Mouse (Mus musculus) adipocyte (in vitro differentiated cells): ENCODE data around the gene Gpatch1.
A peak's percentile ranks its signal among the peaks of the same experiment; 100 is the strongest.
"Not testable (repeated sequence)": the region's sequence is repeated elsewhere in the genome, so short reads cannot be mapped to it uniquely, and the experiment has no call there.

Source experiments
- DNase-seq: peaks from one replicate; pipeline ENCODE4 v3.0.0-alpha.2; 2016; ENCODE audit warnings: low spot score

The Gpatch1 gene

DNA sequence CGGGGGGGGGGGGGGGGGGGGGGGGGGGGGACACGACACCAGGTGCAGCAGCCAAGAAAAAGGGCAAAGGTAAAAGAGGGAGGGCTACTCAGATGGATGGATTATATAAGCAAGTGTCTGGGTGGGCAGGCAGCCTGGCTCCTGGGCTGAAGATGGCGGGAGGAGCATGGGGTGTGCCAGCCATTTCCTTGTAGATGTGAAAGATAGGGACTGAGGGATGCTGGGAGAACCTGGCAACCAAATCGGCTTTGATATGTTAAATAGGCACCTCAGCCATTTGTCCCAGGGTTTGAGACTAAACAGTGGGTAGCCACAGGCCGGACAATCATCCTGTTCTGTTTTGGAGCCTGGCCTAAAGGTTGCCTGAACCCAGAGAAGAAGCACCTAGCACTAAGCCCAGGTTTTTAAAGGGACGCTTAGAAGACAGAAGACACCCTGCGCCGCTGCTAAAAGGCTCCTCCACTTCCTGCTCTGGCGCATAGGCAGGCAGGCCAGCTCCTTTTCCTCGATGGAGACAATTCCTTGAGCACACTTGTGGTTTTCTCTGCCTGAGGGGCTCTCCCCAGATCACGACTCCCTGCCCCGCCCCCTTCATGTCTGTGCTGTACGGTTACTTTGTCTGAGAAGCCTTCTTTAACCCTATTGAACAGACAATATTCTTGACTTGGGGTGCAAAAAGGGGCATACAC lies 4.6 kb upstream of the Gpatch1 start:
- no peak for DNase-seq

GRCm38 (mm10) chr7:35322161-35322560 lies 3.9 kb upstream of the Gpatch1 start:
- DNase-seq, result no peak

- DNase-seq, result peak; percentile 12
These were observed 1.5 kb upstream of the Gpatch1 start for GRCm38 (mm10) chr7:35319755-35320154.

DNA sequence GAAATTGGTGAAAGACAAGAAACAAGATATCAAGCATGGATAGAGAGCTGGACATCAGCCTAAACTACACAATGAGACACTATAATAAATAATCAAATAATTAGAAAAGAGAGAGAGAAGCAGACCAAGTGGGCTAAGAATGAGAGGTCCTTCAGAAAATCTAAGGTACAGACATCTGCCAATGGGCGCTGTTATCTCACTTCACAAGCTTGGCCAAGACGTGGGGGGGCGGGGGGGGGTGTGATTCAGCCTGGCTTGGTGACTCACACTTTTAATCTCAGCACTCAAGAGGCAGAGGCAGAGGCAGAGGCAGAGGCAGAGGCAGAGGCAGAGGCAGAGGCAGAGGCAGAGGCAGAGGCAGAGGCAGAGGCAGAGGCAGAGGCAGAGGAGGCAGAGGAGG lies 981 bp upstream of the Gpatch1 start:
- not testable (repeated sequence) for DNase-seq

GRCm38 (mm10) chr7:35314156-35314555 lies 4.1 kb downstream of the Gpatch1 start:
- no peak for DNase-seq

GRCm38 (mm10) chr7:35311214-35311613 lies 7.0 kb downstream of the Gpatch1 start:
- no peak for DNase-seq

DNA sequence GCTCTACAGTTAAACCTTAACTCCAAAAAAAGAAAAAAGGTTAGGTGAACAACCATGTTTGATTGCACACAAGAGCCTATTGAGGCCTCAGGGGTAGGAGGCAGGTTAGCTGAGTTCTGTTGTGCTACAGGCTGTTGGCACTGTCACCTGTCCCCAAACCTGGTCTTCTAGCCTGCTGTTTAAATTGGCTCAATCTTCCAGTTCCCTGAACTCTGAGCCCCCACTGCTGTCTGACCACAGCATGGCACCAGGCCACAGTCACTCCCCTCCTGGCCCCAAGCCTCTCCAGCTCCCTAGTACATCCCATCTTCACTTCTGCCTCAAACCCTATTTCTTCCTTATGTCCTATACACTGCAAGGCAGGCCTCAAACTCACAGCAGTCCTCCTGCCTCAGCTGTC lies 17.4 kb downstream of the Gpatch1 start:
- no peak for DNase-seq

DNA sequence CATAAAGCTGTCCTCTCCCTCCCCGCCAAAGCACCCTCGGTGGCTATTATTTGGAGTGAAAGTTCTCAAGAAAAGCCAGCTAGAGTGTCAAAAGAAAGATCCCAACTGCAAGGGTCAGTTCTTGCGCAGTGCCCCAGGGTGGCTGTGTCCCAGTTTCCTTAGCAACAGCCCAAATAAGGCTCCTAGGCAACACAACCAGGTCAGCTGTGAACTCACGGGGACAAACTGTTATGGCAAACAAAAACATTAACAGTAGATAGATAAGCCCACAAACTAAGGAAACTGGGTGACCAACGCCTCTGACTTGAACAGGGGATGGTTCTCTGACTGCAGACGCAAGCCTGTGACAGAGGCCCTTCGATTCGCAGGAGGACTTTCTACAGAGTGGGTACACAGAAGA lies 18.6 kb downstream of the Gpatch1 start:
- DNase-seq, result no peak

GRCm38 (mm10) chr7:35297886-35298285 lies 20.4 kb downstream of the Gpatch1 start:
- no peak for DNase-seq

- DNase-seq, result no peak
These were observed 22.6 kb downstream of the Gpatch1 start for GRCm38 (mm10) chr7:35295631-35296030.

GRCm38 (mm10) chr7:35293464-35293863 lies 24.8 kb downstream of the Gpatch1 start:
- no peak for DNase-seq

- no peak for DNase-seq
These were observed 39.3 kb downstream of the Gpatch1 start for GRCm38 (mm10) chr7:35278933-35279332.

DNA sequence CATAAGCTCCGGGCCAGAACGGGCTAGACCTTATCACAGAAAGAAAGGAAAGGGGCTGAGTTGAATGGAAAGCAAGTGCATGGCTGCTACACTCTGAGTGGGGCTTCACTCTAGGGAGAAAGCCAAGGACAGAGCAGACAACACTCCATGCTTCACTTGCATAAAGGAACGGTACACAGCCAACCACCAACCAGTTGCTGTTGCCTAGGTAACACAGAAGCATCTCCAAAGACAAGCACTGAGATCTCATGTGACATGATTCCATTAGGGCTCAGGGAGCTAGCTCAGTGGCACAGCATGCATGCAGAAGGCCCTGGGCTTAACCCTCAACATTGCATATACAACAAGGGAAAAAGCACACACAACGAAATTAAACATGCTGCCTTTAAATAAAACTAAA lies 40.8 kb downstream of the Gpatch1 start:
- no peak for DNase-seq

GRCm38 (mm10) chr7:35269443-35270024 lies 48.7 kb downstream of the Gpatch1 start:
- DNase-seq, result no peak

DNA sequence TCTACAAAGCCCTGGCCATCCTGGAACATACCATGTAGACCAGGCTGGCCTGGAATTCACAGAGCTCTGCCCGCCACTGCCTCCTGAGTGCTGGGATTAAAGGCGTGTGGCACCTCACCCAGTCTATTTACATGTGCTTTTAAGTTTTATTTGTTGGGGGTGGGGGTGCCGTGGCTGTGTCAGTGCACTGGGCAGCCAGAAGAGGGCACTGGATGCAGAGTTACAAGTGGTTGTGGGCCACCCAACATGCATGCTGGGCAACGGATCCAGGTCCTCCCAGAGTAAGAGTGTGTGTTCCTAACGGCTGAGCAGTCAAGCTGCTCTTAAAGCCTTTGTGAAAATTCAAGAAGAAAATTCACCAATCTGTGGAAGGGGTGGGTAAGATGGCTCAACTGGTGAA lies 50.4 kb downstream of the Gpatch1 start:
- DNase-seq, result no peak

GRCm38 (mm10) chr7:35266666-35267065 lies 51.6 kb downstream of the Gpatch1 start:
- no peak for DNase-seq

DNA sequence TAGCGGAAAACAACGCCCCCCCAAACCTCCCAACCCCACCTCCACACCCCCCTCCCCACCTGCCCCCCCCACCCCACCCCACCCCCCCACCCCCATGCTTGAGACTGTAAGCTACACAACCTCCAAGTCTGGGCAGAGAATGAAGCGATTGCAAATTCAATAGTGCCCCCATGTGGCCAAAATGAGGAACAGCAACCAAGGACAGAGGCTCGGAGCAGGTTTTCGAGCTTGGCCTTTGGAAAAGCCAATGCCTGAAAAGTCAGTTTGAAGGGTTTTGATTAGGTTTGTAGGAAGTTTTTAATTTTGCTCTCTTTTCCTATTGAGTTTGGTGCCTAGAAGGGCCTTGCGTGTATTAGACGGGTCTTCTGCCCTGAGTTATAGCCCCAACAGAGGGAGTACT lies 53.5 kb downstream of the Gpatch1 start:
- DNase-seq, result peak; percentile 74

GRCm38 (mm10) chr7:35263595-35264489 lies 54.4 kb downstream of the Gpatch1 start:
- DNase-seq, result no peak

DNA sequence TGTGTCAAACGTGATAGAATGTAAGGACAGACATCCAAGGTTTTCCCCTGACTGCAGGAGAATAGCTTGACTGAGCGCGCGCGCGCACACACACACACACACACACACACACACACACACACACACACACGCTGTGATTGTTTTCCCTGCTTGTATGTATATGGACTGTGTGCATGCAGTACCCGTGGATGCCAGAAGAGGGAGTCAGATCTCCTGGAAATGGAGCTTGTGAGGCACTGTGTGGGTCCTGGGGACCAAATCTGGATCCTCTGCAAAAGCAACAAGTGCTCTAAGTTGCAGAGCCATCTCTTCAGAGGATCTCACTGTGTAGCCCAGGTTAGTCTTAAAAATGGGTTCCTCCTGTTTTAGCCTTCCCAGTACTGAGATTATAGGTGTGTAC lies 58.9 kb downstream of the Gpatch1 start:
- DNase-seq, result no peak

- DNase-seq, result no peak
These were observed 59.9 kb downstream of the Gpatch1 start for GRCm38 (mm10) chr7:35258294-35258693.

GRCm38 (mm10) chr7:35252041-35252558 lies 66.1 kb downstream of the Gpatch1 start:
- no peak for DNase-seq

DNA sequence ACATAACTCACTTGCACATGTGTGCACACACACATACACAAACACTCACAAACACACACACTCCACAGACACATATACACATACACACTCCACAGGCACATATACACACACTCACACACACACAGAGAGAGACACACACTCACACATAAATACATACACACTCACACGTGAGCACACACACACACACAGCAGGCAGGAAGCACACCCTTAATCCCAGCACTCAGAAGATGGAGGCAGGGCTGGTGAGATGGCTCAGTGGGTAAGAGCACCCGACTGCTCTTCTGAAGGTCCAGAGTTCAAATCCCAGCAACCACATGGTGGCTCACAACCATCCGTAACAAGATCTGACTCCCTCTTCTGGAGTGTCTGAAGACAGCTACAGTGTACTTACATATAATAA lies 80.3 kb downstream of the Gpatch1 start:
- DNase-seq, result not testable (repeated sequence)

- peak; percentile 48 for DNase-seq
These were observed 82.9 kb downstream of the Gpatch1 start for GRCm38 (mm10) chr7:35235308-35235707.
